Mouse (Mus musculus): ENCODE results near the gene Krt33b.

DNA sequence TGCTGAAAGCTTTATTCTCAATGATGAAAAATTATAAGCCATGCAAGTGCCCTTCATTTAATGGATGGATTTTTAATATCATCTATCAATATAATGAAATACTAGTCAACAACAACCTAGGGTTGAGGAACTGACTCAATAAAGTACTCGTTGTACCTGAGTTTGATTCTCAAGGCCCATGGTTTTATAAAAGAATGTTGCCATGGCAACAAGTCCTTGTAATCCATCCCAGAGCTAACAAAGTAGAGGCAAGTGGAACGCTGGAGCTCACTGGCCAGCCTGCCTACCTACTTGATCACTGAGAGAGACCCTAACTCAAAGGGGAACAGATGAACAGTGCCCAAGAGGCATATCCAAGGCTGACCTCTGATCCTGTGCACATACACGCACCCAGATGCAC lies 39.1 kb downstream of the Krt33b start:
- TF ChIP-seq TAL1 (IDR thresholded peaks at IDR 0.05; ENCODE audit: low read length) (no peak), GATA1 (IDR thresholded peaks at IDR 0.05; ENCODE audit: low read length) (no peak)
